Mouse (Mus musculus) left cerebral cortex, postnatal 25 days (tissue): ENCODE results near the gene Fank1. TPM values are rescaled to one million over a fixed set of nuclear protein-coding genes. Genes with fewer than 3 reads are reported as not detected.

Source experiments
- DNase-seq, 2 experiments: peaks; one replicate each; pipeline ENCODE4 v3.0.0; 2022; ENCODE audit warnings: low spot score in 2 of 2, mixed read lengths in 1 of 2
- intact Hi-C: fragments of 180-260 bp; cut with DNase I; formaldehyde crosslinking; loops from one replicate; pipeline ENCODE4 v1.15.1; 2025
- total RNA-seq, 2 experiments: library from RNA; stranded (reverse); gene quantifications; 2 replicates each; pipeline ENCODE4 v1.2.3; 2021

The Fank1 gene
- total RNA-seq, 2 experiments from 2014 or later = 3.7 to 3.9 TPM

- intact Hi-C loops = no loop called here
Measured at GRCm38 (mm10) chr7:133765240-133765848, 11.3 kb upstream of the Fank1 start.

GRCm38 (mm10) chr7:133765849-133766243, 10.8 kb upstream of the Fank1 start:
- intact Hi-C loops = no loop called here
- peak in 1 of 2 experiments; percentile 64 for DNase-seq

More at GRCm38 (mm10) chr7:133765240-133765848, 11.3 kb upstream of the Fank1 start:
- DNase-seq = no peak

- intact Hi-C loops = no loop called here
- no peak for DNase-seq
Measured at GRCm38 (mm10) chr7:133768027-133768426, 8.6 kb upstream of the Fank1 start.

GRCm38 (mm10) chr7:133768517-133768916, 8.1 kb upstream of the Fank1 start:
- intact Hi-C loops = no loop called here
- peak in 1 of 2 experiments; percentile 70 for DNase-seq

GRCm38 (mm10) chr7:133775179-133775578, 1.5 kb upstream of the Fank1 start:
- intact Hi-C loops = no loop called here
- no peak for DNase-seq

- intact Hi-C loops = loop anchor here (2.0 kb wide), 1 partner anchor 67 kb away; the partner anchor contains the start of gene Bccip
- DNase-seq = peak in 1 of 2 experiments; percentile 18
Measured at GRCm38 (mm10) chr7:133775796-133776625, 650 bp upstream of the Fank1 start.

GRCm38 (mm10) chr7:133781583-133781982, 4.9 kb downstream of the Fank1 start:
- no peak for DNase-seq
- intact Hi-C loops = no loop called here

- DNase-seq = no peak
- intact Hi-C loops = no loop called here
Measured at GRCm38 (mm10) chr7:133781991-133782390, 5.3 kb downstream of the Fank1 start.

- peak; percentile 63 to 65 for DNase-seq
- intact Hi-C loops = no loop called here
Measured at GRCm38 (mm10) chr7:133782717-133783435, 6.2 kb downstream of the Fank1 start, which contains the start of gene Dhx32. Dhx32 (minus strand) TSS chr7:133782726.

GRCm38 (mm10) chr7:133787571-133787970, 10.9 kb downstream of the Fank1 start:
- no peak for DNase-seq
- intact Hi-C loops = no loop called here

GRCm38 (mm10) chr7:133788147-133788546, 11.5 kb downstream of the Fank1 start:
- intact Hi-C loops = no loop called here

GRCm38 (mm10) chr7:133790171-133790570, 13.5 kb downstream of the Fank1 start:
- intact Hi-C loops = no loop called here

More at GRCm38 (mm10) chr7:133788147-133788546, 11.5 kb downstream of the Fank1 start:
- no peak for DNase-seq

GRCm38 (mm10) chr7:133790608-133791229, 14.1 kb downstream of the Fank1 start:
- intact Hi-C loops = no loop called here
- DNase-seq = no peak

More at GRCm38 (mm10) chr7:133790171-133790570, 13.5 kb downstream of the Fank1 start:
- no peak for DNase-seq

GRCm38 (mm10) chr7:133792771-133793170, 16.1 kb downstream of the Fank1 start:
- DNase-seq = no peak
- intact Hi-C loops = no loop called here

- peak; percentile 29 to 50 for DNase-seq
- intact Hi-C loops = no loop called here
Measured at GRCm38 (mm10) chr7:133793248-133794131, 16.8 kb downstream of the Fank1 start.

- intact Hi-C loops = no loop called here
Measured at GRCm38 (mm10) chr7:133794720-133795119, 18.1 kb downstream of the Fank1 start.

GRCm38 (mm10) chr7:133799928-133800327, 23.3 kb downstream of the Fank1 start:
- intact Hi-C loops = no loop called here
- DNase-seq = no peak

More at GRCm38 (mm10) chr7:133794720-133795119, 18.1 kb downstream of the Fank1 start:
- DNase-seq = no peak

- no peak for DNase-seq
- intact Hi-C loops = no loop called here
Measured at GRCm38 (mm10) chr7:133801823-133802222, 25.2 kb downstream of the Fank1 start.
